Mouse (Mus musculus) midbrain, embryonic 11.5 days (tissue): ENCODE results near the gene Tut7. TPM values are rescaled to one million over a fixed set of nuclear protein-coding genes. Genes with fewer than 3 reads are reported as not detected.

ENCODE experiments used
- ATAC-seq: fragments of 200-750 bp; cut with Nextera tagmentation; 2 replicates; pipeline ENCODE4 v1.8.0; 2017; ENCODE audit warnings: moderate TSS enrichment, moderate library complexity; ENCODE audit not compliant: low FRiP score
- DNase-seq: peaks from one replicate; pipeline ENCODE4 v3.0.0; 2015; ENCODE audit warnings: low spot score; ENCODE audit errors: missing footprints
- H3K27ac ChIP-seq: fragments of 300-500 bp; sonication (generic); 2 replicates; pipeline ENCODE4 v1.5.1; 2014; ENCODE audit warnings: low read depth, low read length
- H3K27me3 ChIP-seq: fragments of 300-500 bp; sonication (generic); 2 replicates; pipeline ENCODE4 v1.6.1; 2014; ENCODE audit warnings: mild to moderate bottlenecking, low read length, moderate library complexity, mixed read lengths; ENCODE audit not compliant: control insufficient read depth, insufficient read depth
- H3K36me3 ChIP-seq: fragments of 300-500 bp; sonication (generic); 2 replicates; pipeline ENCODE4 v1.6.1; 2014; ENCODE audit warnings: mild to moderate bottlenecking, low read length, moderate library complexity, mixed read lengths; ENCODE audit not compliant: control insufficient read depth, insufficient read depth
- H3K4me1 ChIP-seq: fragments of 300-500 bp; sonication (generic); 2 replicates; pipeline ENCODE4 v1.6.1; 2014; ENCODE audit warnings: low read length; ENCODE audit not compliant: control insufficient read depth, insufficient read depth
- H3K4me2 ChIP-seq: fragments of 300-500 bp; sonication (generic); 2 replicates; pipeline ENCODE4 v1.6.1; 2014; ENCODE audit warnings: mild to moderate bottlenecking, moderate library complexity
- H3K4me3 ChIP-seq: fragments of 300-500 bp; sonication (generic); 2 replicates; pipeline ENCODE4 v1.5.1; 2014; ENCODE audit warnings: low read depth, low read length
- H3K9ac ChIP-seq: fragments of 300-500 bp; sonication (generic); 2 replicates; pipeline ENCODE4 v1.6.1; 2014; ENCODE audit warnings: low read length
- H3K9me3 ChIP-seq: fragments of 300-500 bp; sonication (generic); 2 replicates; pipeline ENCODE4 v1.6.1; 2016; ENCODE audit warnings: low read length; ENCODE audit not compliant: control insufficient read depth
- WGBS: fragments of 180-500 bp; shearing (Covaris S2); extraction: QIAGEN DNeasy Blood & Tissue Kit; methylation state at CpG from one replicate; pipeline ENCODE4 v1.1.7; 2014; 5-methylcytosine and 5-hydroxymethylcytosine counted together
- polyA plus RNA-seq: library from polyadenylated mRNA; unstranded; fragments of >200 nt; fragmentation: Nextera tagmentation; extraction: Ambion mirVana; gene quantifications from 2 replicates; pipeline ENCODE4 v1.2.1, GENCODE M21; 2014

Gene Tut7
- polyA plus RNA-seq = 47.2 and 48.7 TPM in 2 replicates

GRCm38 (mm10) chr13:59822507-59823462 lies at the start of gene Tut7:
Gene Tut7, minus strand, starts transcription at chr13:59823147.
- peak; percentile 98 for ATAC-seq
- under 1% methylated on average over 99 of the region's 100 CpGs for WGBS
- Histone ChIP-seq H3K4me3 (peak within 1 kb of the TSS; percentile 97), H3K27me3 (no peaks in the 10 kb centered on the region), H3K9ac (peak within 1 kb of the TSS; percentile 88), H3K27ac (peak within 1 kb of the TSS; percentile 69), H3K9me3 (no peaks in the 10 kb centered on the region), H3K4me2 (peak within 1 kb of the TSS; percentile 74), H3K36me3 (no peaks in the 10 kb centered on the region), H3K4me1 (peaks cover 6% of the 10 kb centered on the region; the same call in 1 of the 2 replicates)
- DNase-seq = peak; percentile 99

DNA sequence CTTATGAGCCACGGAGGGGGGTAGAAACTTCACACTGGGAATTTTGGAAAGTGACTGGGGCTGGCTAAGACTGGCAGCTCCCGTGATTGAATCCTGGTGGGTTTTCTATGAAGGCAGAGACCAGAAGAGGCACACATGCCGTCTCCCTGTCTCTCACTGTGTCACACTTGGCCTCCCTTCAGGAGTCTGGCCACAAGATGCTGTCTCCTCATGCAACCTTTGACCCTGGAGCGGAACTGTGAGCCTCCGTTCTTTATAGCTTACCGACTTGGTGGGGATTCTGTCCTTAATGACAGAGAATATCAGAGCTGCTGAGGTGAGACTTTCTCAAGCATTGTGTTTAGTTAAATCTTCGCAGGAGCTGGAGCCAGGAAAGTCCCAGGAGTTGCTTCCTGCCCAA lies 49.5 kb upstream of the Tut7 start:
- Histone ChIP-seq H3K4me1 (no peaks in the 10 kb centered on the region), H3K36me3 (no peaks in the 10 kb centered on the region), H3K27ac (no peak overlapping the region), H3K9ac (no peak overlapping the region), H3K4me3 (no peak overlapping the region), H3K27me3 (no peaks in the 10 kb centered on the region), H3K4me2 (no peak overlapping the region), H3K9me3 (no peaks in the 10 kb centered on the region)
- ATAC-seq = no peak
- WGBS = 61% methylated on average over 7 of the region's 7 CpGs
- no peak for DNase-seq

DNA sequence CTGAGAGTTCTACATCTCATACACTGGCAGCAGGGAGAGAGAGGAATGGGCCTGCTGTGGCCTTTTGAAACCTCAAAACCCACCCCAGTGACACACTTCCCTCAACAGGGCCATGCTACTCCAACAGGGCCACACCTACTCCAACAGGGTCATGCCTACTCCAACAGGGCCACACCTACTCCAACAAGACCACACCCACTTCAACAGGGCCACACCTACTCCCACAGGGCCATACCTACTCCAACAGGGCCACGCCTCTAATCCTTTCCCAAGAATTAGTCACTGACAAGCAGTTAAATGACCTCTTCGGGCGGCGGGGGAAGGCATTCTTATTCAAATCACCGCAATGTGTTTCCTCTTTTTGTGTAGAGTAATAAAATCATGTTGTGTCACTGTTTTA lies 47.1 kb upstream of the Tut7 start:
- no peak for ATAC-seq
- no peak for DNase-seq
- 86% methylated on average over 5 of the region's 5 CpGs for WGBS
- Histone ChIP-seq H3K4me2 (no peak overlapping the region), H3K9me3 (no peaks in the 10 kb centered on the region), H3K4me1 (no peaks in the 10 kb centered on the region), H3K27me3 (no peaks in the 10 kb centered on the region), H3K36me3 (no peaks in the 10 kb centered on the region), H3K4me3 (no peak overlapping the region), H3K9ac (no peak overlapping the region), H3K27ac (no peak overlapping the region)

DNA sequence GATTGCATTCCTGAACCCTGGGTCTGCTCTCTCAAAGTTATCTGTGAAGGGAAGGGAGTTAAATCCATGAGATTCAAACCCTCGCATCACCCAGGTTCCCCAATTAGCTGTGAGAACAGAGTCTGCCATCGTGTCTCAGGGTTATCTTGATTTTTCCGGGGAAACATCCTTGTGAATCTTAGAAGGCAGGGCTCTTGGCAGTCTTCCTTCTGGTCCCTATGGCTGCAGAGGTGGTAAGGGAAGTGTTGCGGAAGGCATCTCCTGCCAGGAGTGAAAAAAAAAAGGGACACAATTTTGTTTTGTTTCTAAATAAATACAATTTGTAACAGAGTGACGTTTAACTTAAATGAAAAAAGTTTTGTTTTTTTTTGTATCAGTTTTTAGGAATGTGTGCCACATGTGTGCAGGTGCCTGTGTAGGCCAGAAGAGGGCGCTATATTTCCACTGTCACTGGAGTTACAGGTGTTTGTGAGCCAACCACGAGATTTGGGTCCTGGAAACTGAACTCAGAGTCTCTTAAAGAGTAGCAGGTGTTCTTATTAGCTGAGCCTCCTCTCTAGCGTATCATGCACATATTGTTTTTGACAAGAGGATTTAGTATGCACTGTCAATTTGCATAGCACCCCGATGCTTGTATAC lies 45.2 kb upstream of the Tut7 start:
- no peak for ATAC-seq
- H3K27me3 ChIP-seq = no peaks in the 10 kb centered on the region
- H3K4me3 ChIP-seq = no peak overlapping the region
- no peak overlapping the region for H3K4me2 ChIP-seq
- WGBS = 86% methylated on average over 9 of the region's 9 CpGs
- H3K4me1 ChIP-seq = no peaks in the 10 kb centered on the region
- H3K27ac ChIP-seq = no peak overlapping the region
- H3K9ac ChIP-seq = no peak overlapping the region
- H3K9me3 ChIP-seq = no peaks in the 10 kb centered on the region
- no peaks in the 10 kb centered on the region for H3K36me3 ChIP-seq
- no peak for DNase-seq

DNA sequence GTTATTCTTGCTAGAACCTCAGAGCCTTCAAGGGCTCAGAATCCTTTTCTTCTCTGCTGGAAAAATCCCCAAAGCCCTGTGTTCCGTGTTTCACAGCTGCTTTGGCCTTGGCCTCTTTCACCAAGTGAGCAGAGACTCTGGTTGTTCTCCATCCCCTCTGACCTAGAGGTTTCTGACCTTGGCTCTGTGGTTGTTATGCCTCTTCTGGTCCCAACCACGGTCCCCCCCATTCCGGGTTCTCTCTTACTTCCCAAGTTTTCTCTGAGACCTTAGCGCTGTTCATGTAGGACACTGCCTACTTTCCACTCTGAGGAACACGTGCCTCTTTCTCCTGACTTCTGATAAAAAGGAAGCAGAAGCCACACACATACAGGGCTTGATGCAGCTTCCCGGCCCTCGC lies 44.2 kb upstream of the Tut7 start:
- Histone ChIP-seq H3K9ac (no peak overlapping the region), H3K9me3 (no peaks in the 10 kb centered on the region), H3K4me2 (no peak overlapping the region), H3K27me3 (no peaks in the 10 kb centered on the region), H3K36me3 (no peaks in the 10 kb centered on the region), H3K4me1 (no peaks in the 10 kb centered on the region), H3K27ac (no peak overlapping the region), H3K4me3 (no peak overlapping the region)
- DNase-seq (no peak), ATAC-seq (no peak)
- WGBS = 88% methylated on average over 7 of the region's 7 CpGs

GRCm38 (mm10) chr13:59859515-59859914 lies 36.6 kb upstream of the Tut7 start:
- 92% methylated on average over 7 of the region's 7 CpGs for WGBS
- Histone ChIP-seq H3K27me3 (no peaks in the 10 kb centered on the region), H3K4me1 (no peaks in the 10 kb centered on the region), H3K36me3 (no peaks in the 10 kb centered on the region), H3K9ac (no peak overlapping the region), H3K9me3 (no peaks in the 10 kb centered on the region), H3K4me3 (no peak overlapping the region), H3K4me2 (no peak overlapping the region), H3K27ac (no peak overlapping the region)
- DNase-seq (no peak), ATAC-seq (no peak)

DNA sequence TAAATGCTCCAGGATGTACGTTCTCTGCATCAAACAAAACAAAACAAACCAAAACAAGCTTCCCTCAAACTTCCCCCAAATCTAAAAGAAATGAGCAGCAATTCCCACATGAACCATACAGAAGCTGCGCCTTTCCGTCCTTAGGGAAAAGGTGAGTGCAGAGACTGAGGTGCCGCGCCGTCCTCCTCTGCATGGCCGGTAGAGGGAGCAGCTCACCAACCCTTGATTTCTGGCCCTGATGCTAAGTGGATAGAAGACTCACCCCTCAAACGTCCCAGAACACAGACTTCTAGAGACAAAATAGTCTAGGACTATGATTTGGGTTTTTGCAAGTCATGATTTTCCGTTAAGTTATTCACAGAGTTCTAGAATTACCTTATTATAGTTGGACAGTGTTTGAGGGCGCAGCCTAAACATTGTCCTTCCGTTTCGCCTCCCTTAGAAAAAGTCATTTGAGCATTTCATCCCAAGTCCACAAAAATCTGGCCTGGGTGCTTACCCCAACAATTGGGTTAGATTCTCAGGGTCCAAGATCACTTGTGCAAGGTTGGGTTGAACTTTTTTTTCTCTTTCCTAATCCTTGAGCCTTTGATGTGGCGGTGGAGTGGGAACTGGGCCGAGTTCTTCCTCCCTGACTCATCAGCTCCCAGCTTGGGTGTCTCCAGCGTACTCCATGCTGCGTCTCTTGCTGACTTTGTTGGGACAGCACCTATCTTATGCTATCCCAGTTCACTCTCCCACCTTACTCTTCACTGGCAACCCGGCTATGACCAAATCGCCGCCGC lies 33.5 kb upstream of the Tut7 start:
- DNase-seq (peak; percentile 92), ATAC-seq (peak; percentile 55; the same call in 1 of the 2 replicates)
- no peaks in the 10 kb centered on the region for H3K4me1 ChIP-seq
- no peak overlapping the region for H3K27ac ChIP-seq
- no peak overlapping the region for H3K9ac ChIP-seq
- H3K27me3 ChIP-seq = no peaks in the 10 kb centered on the region
- H3K36me3 ChIP-seq = no peaks in the 10 kb centered on the region
- H3K4me3 ChIP-seq = no peak overlapping the region
- WGBS = 57% methylated on average over 20 of the region's 20 CpGs
- no peaks in the 10 kb centered on the region for H3K9me3 ChIP-seq
- no peak overlapping the region for H3K4me2 ChIP-seq

- H3K4me3 ChIP-seq = no peak overlapping the region
- no peaks in the 10 kb centered on the region for H3K36me3 ChIP-seq
- no peak overlapping the region for H3K4me2 ChIP-seq
- no peaks in the 10 kb centered on the region for H3K27me3 ChIP-seq
- peak; percentile 56 for DNase-seq
- WGBS = 82% methylated on average over 9 of the region's 9 CpGs
- H3K9ac ChIP-seq = no peak overlapping the region
- ATAC-seq = no peak
- H3K4me1 ChIP-seq = no peaks in the 10 kb centered on the region
- no peak overlapping the region for H3K27ac ChIP-seq
- no peaks in the 10 kb centered on the region for H3K9me3 ChIP-seq
Measured at GRCm38 (mm10) chr13:59853471-59853870, 30.5 kb upstream of the Tut7 start.
